Mouse (Mus musculus) thymus, adult 2 months (tissue): Measurements from ENCODE around the gene Mrtfb.

Source experiments
- CTCF ChIP-seq: fragments of 200-500 bp; IDR thresholded peaks from 2 replicates; pipeline ENCODE4 v1.5.1; 2012; ENCODE audit warnings: mild to moderate bottlenecking, control low read depth, low read length, moderate library complexity, borderline replicate concordance; ENCODE audit not compliant: control insufficient read depth, poor library complexity, insufficient read depth; ENCODE audit errors: extremely low read depth
- POLR2A ChIP-seq: fragments of 200-500 bp; IDR thresholded peaks from 2 replicates; pipeline ENCODE4 v1.6.1; 2012; ENCODE audit warnings: mild to moderate bottlenecking, low read length, control low read depth, moderate library complexity; ENCODE audit not compliant: control insufficient read depth, poor library complexity, insufficient read depth; ENCODE audit errors: extremely low read depth

- no peak for TF ChIP-seq CTCF
- no peak for TF ChIP-seq POLR2A
Observed at GRCm38 (mm10) chr16:13447284-13448050, 191.2 kb downstream of the Mrtfb start.
